Mouse (Mus musculus) C2C12 (cell line): Measurements from ENCODE around the gene Rmnd5a. TPM values are rescaled to one million over a fixed set of nuclear protein-coding genes. Genes with fewer than 3 reads are reported as not detected.
"Not testable (repeated sequence)": the region's sequence is repeated elsewhere in the genome, so short reads cannot be mapped to it uniquely, and the experiment has no call there.

Experiments used
- H3K27me3 ChIP-seq: one replicate; pipeline ENCODE4 v1.6.1; 2011; ENCODE audit not compliant: control insufficient read depth, insufficient read depth, insufficient read length
- H3K36me3 ChIP-seq: one replicate; pipeline ENCODE4 v1.6.1; 2011; ENCODE audit not compliant: control insufficient read depth, insufficient read depth
- H3K4me3 ChIP-seq: one replicate; pipeline ENCODE4 v1.5.1; 2011; ENCODE audit warnings: mild to moderate bottlenecking, control low read depth; ENCODE audit not compliant: poor library complexity, insufficient read depth, severe bottlenecking
- H3K79me2 ChIP-seq: one replicate; pipeline ENCODE4 v1.6.1; 2011; ENCODE audit not compliant: control insufficient read depth, insufficient read depth
- H3K79me3 ChIP-seq: one replicate; pipeline ENCODE4 v1.6.1; 2011; ENCODE audit warnings: low read depth, control low read depth
- H3ac ChIP-seq: one replicate; pipeline ENCODE3; 2011; ENCODE audit warnings: low read depth; ENCODE audit not compliant: control insufficient read depth, insufficient read length
- CEBPB ChIP-seq: IDR thresholded peaks from one replicate; pipeline ENCODE4 v1.6.1; 2011; ENCODE audit warnings: low read depth, mild to moderate bottlenecking, control low read depth, moderate library complexity
- CTCF ChIP-seq: IDR thresholded peaks from one replicate; pipeline ENCODE4 v1.5.1; 2011; ENCODE audit not compliant: control insufficient read depth, insufficient read depth, insufficient read length
- FOSL1 ChIP-seq: IDR thresholded peaks from one replicate; pipeline ENCODE4 v1.8.0; 2011; ENCODE audit warnings: mild to moderate bottlenecking, low read length; ENCODE audit not compliant: poor library complexity, insufficient read depth, severe bottlenecking
- MAX ChIP-seq: IDR thresholded peaks from one replicate; pipeline ENCODE4 v1.6.1; 2011; ENCODE audit warnings: mild to moderate bottlenecking, control low read depth
- MYOD1 ChIP-seq: IDR thresholded peaks from one replicate; pipeline ENCODE4 v1.6.1; 2011; ENCODE audit warnings: low read depth; ENCODE audit not compliant: control insufficient read depth, insufficient read length
- MYOG ChIP-seq: IDR thresholded peaks from one replicate; pipeline ENCODE4 v1.6.1; 2011; ENCODE audit not compliant: control insufficient read depth, insufficient read length; ENCODE audit errors: extremely low read depth
- USF1 ChIP-seq: IDR thresholded peaks from one replicate; pipeline ENCODE4 v1.6.1; 2011; ENCODE audit warnings: low read depth, mild to moderate bottlenecking, control low read depth, moderate library complexity
- polyA plus RNA-seq: library from polyadenylated mRNA; unstranded; fragments of >200 nt; fragmentation: generic; extraction: Trizol; gene quantifications from one replicate; pipeline ENCODE4 v1.2.1, GENCODE M21; 2012; ENCODE audit warnings: missing spikeins

Gene Rmnd5a
- polyA plus RNA-seq, 1 experiment = 4.0 TPM

DNA sequence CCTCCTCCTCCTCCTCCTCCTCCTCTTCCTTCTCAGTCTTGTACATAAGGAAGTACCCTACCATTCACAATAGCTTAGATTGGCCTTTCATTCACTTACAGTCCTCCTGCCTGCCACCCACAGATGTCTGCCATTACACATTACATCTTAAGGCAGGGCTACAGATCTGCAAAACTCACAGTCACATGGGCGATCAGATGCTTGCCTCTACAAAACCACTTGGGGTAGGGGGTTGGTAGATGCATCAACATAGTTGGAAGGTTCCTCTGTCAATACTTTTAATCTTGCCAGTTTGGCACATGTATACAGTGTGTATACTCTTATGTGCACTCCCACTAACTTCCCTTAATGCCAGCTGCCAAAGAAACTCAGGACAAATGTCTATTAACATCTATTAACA lies 39.7 kb upstream of the Rmnd5a start:
- no peaks in the 10 kb centered on the region for H3K79me3 ChIP-seq
- TF ChIP-seq CEBPB (no peak), FOSL1 (no peak), USF1 (no peak), MYOD1 (no peak), CTCF (no peak), MAX (no peak), MYOG (no peak)
- no peaks in the 10 kb centered on the region for H3K36me3 ChIP-seq
- H3K27me3 ChIP-seq = no peaks in the 10 kb centered on the region
- H3ac ChIP-seq = no peak overlapping the region
- no peaks in the 10 kb centered on the region for H3K79me2 ChIP-seq
- H3K4me3 ChIP-seq = no peak overlapping the region

GRCm38 (mm10) chr6:71479588-71479987 lies 39.2 kb upstream of the Rmnd5a start:
- not testable (repeated sequence) for H3ac ChIP-seq, H3K4me3 ChIP-seq, H3K36me3 ChIP-seq, H3K79me3 ChIP-seq, H3K79me2 ChIP-seq, H3K27me3 ChIP-seq

DNA sequence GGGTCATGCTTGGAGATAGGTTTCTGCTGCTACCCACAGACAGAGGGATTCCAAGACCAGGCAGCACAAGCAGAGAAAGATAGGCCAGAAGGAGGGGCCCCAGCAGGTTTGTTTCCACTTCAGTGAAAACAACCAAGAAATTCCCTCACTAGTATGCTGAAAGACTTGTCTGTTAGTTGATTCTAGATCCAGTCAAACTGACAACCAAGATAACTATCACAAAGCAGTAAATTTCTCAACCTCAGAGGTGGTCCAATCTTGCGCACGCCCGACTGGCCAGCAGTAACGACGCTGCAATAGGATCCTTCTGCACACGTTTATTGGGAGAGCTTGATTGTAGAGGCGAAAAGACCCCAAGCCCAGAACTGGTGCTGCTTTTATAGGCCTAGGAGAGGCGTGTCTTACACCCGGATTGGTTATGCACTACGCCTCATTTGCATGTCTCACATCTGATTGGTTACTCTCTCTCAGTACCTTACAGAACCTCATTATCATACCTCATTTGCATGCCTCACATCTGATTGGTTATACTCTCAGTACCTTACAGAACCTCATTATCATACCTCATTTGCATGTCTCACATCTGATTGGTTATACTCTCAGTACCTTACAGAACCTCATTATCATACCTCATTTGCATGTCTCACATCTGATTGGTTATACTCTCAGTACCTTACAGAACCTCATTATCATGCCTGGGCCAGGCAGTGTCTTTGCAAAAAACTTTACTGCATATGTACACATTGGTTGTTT lies 38.6 kb upstream of the Rmnd5a start:
- H3K36me3 ChIP-seq, H3K79me3 ChIP-seq, H3K27me3 ChIP-seq, H3K4me3 ChIP-seq, H3ac ChIP-seq, H3K79me2 ChIP-seq: not testable (repeated sequence)

DNA sequence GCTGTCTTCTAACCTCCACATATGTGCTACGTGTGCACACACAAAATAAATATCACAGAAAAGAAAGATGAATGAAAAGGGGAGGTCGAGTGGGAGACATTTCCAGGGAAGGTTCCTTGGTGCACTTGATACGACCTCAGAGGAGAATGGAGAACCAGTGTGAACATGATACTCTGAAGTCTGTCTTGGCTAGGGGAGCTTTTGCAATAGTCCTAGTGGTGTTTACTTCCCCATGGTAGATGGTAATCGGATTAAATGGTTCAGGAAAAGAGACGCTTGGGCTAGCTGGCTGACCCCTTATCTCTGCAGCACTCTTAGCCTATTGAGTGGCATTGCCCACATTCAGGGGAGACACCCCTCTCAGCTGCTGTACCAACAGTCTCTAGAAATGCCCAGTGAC lies 36.3 kb upstream of the Rmnd5a start:
- no peaks in the 10 kb centered on the region for H3K36me3 ChIP-seq
- no peak overlapping the region for H3ac ChIP-seq
- no peak overlapping the region for H3K4me3 ChIP-seq
- no peaks in the 10 kb centered on the region for H3K79me3 ChIP-seq
- no peaks in the 10 kb centered on the region for H3K27me3 ChIP-seq
- TF ChIP-seq MYOD1 (no peak), MAX (no peak), CEBPB (no peak), USF1 (no peak), MYOG (no peak), CTCF (no peak), FOSL1 (no peak)
- H3K79me2 ChIP-seq = no peaks in the 10 kb centered on the region

- Histone ChIP-seq H3K79me2 (no peaks in the 10 kb centered on the region), H3K79me3 (no peaks in the 10 kb centered on the region), H3K4me3 (no peak overlapping the region), H3ac (no peak overlapping the region), H3K27me3 (no peaks in the 10 kb centered on the region), H3K36me3 (no peaks in the 10 kb centered on the region)
- TF ChIP-seq USF1 = no peak
- TF ChIP-seq FOSL1 = no peak
- no peak for TF ChIP-seq MAX
- no peak for TF ChIP-seq CTCF
- TF ChIP-seq MYOD1 = no peak
- TF ChIP-seq CEBPB = no peak
- no peak for TF ChIP-seq MYOG
Measured at GRCm38 (mm10) chr6:71475604-71476003, 35.2 kb upstream of the Rmnd5a start.

DNA sequence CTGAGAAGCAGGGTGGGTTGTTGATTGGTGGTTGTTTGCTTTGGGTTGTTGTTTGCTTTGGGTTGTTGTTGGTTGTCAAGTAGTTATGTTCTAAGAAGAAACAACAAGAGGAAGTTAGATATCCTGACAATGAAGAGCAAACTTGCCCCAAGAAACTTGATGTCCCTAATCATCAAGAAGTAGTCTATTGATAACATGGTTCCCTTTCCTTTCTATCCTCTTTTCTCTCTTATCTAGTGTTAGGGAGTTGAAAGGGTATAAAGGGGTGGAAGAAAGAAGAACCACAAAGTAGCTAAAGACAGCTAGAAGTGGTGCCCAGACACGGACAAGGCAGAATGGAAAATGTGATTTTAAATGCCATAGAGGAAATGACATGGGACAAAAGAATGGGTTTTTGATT lies 32.3 kb upstream of the Rmnd5a start:
- Histone ChIP-seq H3K79me3 (no peaks in the 10 kb centered on the region), H3ac (no peak overlapping the region), H3K27me3 (no peaks in the 10 kb centered on the region), H3K79me2 (no peaks in the 10 kb centered on the region), H3K36me3 (no peaks in the 10 kb centered on the region), H3K4me3 (no peak overlapping the region)
- TF ChIP-seq MAX (no peak), MYOG (no peak), MYOD1 (no peak), USF1 (no peak), CTCF (no peak), FOSL1 (no peak), CEBPB (no peak)
